Mouse (Mus musculus): ENCODE measurements at regions not wholly inside any gene's neighbourhood (a gene's known extent, or its start where the extent isn't known, plus 50 kb on each side); places are given as distances from the start of the nearest gene placed in this dataset.
A peak's percentile ranks its signal among the peaks of the same experiment; 100 is the strongest.

DNA sequence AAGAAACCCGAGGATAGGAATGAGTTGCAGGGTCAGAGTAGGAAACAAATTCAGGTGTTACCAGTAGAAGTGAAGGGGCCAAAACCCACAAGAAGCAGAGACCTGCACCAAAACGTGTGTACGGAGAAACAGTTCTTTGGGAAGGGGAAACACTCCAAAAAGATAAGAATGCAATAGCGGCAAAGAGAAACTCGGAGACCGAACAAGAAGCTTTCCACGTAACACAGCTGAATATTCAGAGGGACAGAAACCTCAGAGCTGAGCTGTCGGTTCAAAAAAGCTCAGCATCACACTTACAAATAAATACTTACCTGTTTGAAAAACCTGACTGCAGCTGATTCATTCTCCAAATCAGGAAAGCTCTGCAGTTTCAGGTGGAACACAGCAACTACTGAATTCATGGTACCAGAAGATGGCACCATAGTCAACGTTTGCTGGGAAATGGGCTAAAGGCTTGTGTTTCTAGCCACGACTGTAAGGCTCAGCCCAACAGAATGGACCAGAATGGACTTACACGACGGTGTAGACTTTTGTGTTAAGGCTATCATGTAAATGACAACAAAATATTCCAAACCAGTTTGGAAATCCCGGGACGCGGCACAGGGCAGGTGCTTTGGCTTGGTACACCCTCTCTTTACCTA lies 484.9 kb downstream of the Plcl1 start:
- intact Hi-C loops (cut with DNase I), result loop anchor here (2.0 to 10.0 kb wide), 4 partner anchors 68 to 1314 kb away; no protein-coding TSS in a partner anchor

DNA sequence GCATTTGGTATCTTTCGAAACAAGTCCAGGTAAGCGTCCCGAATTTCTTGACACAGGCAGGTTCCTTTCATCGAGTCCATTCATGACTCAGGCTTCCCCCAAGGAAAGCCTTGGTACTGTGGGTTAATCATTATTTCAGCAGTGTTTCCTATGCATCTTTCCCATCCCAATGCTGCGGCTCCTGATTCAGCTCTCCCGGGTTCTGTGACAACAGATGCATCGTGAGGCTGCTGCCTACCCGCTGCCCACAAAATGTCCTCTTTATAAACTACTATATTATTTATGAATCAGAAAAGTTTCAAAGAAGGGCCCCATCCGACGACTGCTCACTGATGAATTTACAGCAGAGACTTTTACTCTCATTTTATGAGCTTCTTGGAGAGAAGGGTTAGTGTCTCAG lies 486.2 kb downstream of the Plcl1 start:
- TF ChIP-seq CTCF (IDR thresholded peaks at IDR 0.05), result no peak
- Histone ChIP-seq H3K27ac (peak overlapping the region; percentile 93), H3K4me3 (peak overlapping the region; percentile 7; the same call in 1 of the 2 replicates)
- intact Hi-C loops (cut with DNase I), result loop anchor here (2.0 to 10.0 kb wide), 4 partner anchors 67 to 1313 kb away; no protein-coding TSS in a partner anchor
- DNase-seq (ENCODE audit: extremely low spot score in 1 of 2, low spot score in 2 of 2), result no peak

More for the DNA sequence above, 484.9 kb downstream of the Plcl1 start:
- Histone ChIP-seq H3K4me3 (peak overlapping the region; percentile 45), H3K27ac (peak overlapping the region; percentile 93)
- DNase-seq (ENCODE audit: extremely low spot score in 1 of 2, low spot score in 2 of 2), result peak; percentile 40 to 43
- peak; percentile 58 for TF ChIP-seq CTCF (IDR thresholded peaks at IDR 0.05)

DNA sequence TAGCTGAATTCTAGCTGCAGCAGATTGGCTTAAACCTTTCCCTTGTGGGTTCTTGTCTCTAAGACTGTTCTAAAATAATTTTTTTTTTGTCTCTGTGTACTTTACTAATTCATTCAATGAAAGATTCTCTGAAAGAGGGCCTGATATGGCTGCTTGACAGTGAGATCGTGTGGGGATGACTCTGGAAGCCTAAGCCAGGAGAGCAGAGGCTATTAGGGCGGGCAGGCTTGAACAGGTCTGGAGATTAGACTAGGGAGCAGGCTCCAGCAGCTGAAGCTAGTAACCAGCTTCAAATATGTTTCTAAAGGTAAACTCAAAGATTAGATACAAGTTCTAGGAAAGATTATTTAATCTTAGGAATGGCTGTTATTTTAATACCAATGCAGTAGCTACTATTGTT lies 491.9 kb downstream of the Plcl1 start:
- Histone ChIP-seq H3K27ac (peak overlapping the region; percentile 88), H3K4me3 (peak overlapping the region; percentile 23; the same call in 1 of the 2 replicates)
- intact Hi-C loops (cut with DNase I), result loop anchor here (2.0 to 10.0 kb wide), 4 partner anchors 187 to 995 kb away; no protein-coding TSS in a partner anchor
- DNase-seq (ENCODE audit: extremely low spot score in 1 of 2, low spot score in 2 of 2), result no peak
- no peak for TF ChIP-seq CTCF (IDR thresholded peaks at IDR 0.05)

DNA sequence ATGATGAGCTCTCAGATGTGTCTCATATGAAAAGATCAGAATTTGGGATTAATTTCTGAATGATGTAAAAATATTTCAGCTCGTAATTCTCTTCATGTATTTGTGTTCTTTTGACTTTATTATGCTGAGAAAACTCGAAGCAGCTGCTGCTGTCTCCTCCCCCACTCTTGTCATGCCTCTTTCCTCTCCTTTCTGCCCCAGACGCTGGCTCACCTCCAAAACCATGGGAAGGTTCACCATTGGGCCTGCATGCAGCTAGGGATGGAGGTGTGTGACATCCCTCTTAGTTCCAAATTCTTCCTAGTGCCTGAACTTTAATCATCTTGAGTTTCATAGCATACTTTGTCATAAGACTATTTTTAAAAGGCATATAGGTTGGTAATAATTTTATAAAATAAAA lies 492.3 kb downstream of the Plcl1 start:
- DNase-seq (ENCODE audit: extremely low spot score in 1 of 2, low spot score in 2 of 2), result peak in 1 of 2 experiments; percentile 36
- Histone ChIP-seq H3K27ac (peak overlapping the region; percentile 88), H3K4me3 (no peak overlapping the region)
- intact Hi-C loops (cut with DNase I), result loop anchor here (5.0 to 10.0 kb wide), 3 partner anchors 187 to 994 kb away; no protein-coding TSS in a partner anchor
- no peak for TF ChIP-seq CTCF (IDR thresholded peaks at IDR 0.05)

DNA sequence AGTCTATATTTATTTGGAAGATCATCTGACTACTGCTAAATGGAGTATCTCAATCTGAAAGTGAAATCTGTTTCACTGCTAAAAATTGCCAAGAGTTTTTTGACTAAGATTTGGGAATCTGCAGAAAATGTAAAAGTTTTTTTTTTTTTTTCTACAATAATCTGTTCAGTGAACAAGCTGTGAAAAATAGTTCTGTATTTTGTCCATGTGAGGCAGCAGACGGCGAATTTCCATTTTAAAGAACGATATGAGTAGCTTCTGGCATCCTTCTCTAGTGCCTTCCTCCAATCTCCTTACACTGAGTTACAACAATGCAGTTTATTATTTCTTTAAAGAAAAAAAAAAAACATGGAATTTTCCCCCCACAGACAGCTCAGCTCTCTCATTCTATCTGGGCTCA lies 494.3 kb downstream of the Plcl1 start:
- Histone ChIP-seq H3K4me3 (no peak overlapping the region), H3K27ac (peak overlapping the region; percentile 48; the same call in 1 of the 2 replicates)
- peak; percentile 11; the same call in 1 of the 2 replicates for TF ChIP-seq CTCF (IDR thresholded peaks at IDR 0.05)
- no peak for DNase-seq (ENCODE audit: extremely low spot score in 1 of 2, low spot score in 2 of 2)
- intact Hi-C loops (cut with DNase I), result no loop called here

DNA sequence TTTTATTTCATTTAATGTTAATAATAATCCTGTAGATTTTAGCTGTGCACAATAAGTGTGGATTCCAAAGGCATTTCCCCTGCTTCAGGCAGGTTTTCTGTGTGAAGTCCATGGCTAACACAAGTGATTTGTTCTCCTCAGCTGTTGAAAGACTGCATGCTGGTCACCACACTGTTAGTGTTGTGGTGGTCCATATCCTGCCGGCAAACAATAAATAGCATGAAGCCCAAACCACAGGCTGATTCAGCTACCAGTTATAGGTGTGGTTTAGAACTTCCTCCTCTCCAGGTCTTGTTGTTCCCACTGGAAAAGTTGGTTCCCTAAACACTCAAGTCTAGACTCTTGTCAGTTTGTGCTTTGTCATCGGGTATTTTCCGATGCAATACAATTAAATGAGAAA lies 497.5 kb downstream of the Plcl1 start:
- intact Hi-C loops (cut with DNase I), result no loop called here
- no peak for TF ChIP-seq CTCF (IDR thresholded peaks at IDR 0.05)

DNA sequence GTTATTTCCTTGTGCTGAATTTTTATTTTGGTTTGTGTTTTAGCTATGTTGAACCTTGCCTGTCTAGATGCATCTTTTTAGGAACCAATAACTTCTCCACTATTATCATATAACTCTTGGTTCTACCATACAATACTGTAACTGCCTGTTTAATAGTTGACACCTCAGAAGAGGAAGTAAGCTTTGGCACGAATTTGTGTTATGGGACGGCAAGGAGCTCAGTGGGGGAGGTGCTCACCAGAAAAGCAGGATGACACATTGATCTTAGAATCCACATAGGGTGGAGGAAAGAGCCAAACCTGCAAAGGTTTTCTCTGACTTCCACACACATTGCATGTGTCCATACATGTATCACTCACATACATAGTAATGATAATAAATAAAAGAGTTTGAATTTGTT lies 498.9 kb downstream of the Plcl1 start:
- Histone ChIP-seq H3K4me3 (no peak overlapping the region), H3K27ac (no peak overlapping the region)
- intact Hi-C loops (cut with DNase I), result no loop called here
- no peak for TF ChIP-seq CTCF (IDR thresholded peaks at IDR 0.05)
- no peak for DNase-seq (ENCODE audit: extremely low spot score in 1 of 2, low spot score in 2 of 2)

More for the DNA sequence above, 497.5 kb downstream of the Plcl1 start:
- Histone ChIP-seq H3K4me3 (no peak overlapping the region), H3K27ac (no peak overlapping the region)
- no peak for DNase-seq (ENCODE audit: extremely low spot score in 1 of 2, low spot score in 2 of 2)

DNA sequence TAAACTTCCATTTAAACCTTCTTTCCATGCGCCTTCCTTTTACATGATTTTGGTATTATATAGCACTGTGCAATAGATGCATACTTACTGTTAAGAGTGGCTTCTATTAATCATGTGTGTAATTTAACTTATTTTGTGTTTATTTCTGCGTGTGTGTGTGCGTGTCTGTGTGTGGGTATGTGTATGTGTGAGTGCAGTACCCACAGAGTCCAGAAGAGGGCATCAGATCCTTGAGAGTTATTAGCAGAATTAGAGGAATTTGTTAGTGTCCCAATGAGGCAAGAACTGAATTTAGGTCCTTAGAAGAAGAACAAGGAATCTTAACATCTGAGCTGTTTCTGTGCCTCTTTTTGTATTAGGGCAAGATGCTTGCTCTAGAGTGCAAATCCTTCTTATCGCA lies 499.5 kb downstream of the Plcl1 start:
- no peak; the same call in 1 of the 2 replicates for TF ChIP-seq CTCF (IDR thresholded peaks at IDR 0.05)
- DNase-seq (ENCODE audit: extremely low spot score in 1 of 2, low spot score in 2 of 2), result no peak
- intact Hi-C loops (cut with DNase I), result no loop called here
- H3K27ac ChIP-seq, result no peak overlapping the region
- no peak overlapping the region for H3K4me3 ChIP-seq

DNA sequence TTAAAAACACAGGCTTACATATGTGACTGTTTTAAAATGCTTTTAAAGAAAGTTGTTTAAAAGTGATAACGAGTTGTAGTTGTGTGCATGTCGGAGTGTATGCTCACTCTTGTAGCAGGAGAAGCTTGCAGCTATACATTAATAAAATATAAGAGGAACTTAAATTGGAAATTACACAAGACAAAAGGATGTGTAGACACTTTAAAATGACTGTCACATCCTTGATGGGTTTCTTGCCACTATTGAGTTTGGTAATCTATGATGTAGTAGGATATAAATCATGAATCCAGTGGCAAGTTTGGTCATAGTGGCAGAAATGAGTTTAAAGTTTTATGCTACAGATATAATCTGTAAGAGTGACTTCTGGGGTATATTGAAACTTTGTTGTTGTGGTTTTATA lies 504.3 kb downstream of the Plcl1 start:
- Histone ChIP-seq H3K27ac (no peak overlapping the region), H3K4me3 (no peak overlapping the region)
- intact Hi-C loops (cut with DNase I), result no loop called here
- no peak for TF ChIP-seq CTCF (IDR thresholded peaks at IDR 0.05)
- DNase-seq (ENCODE audit: extremely low spot score in 1 of 2, low spot score in 2 of 2), result no peak

DNA sequence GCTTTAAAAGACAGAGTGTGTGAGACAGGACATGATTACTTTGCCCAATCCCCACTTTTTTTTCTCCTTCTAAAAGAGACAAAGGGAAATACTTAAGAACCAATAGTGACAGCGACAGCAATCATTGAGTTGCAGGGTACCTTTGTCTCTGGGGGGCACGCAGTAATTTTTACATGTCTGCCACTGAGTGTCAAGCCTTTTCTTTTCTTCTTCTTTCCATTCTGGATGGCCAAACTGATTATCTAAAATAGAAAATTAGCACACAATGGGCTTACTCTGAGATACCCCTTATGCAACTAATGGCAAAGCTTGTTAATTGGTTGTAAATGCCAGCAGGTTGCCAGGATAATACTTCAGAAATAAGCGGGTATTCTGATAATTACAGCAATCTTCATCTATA lies 508.6 kb downstream of the Plcl1 start:
- DNase-seq (ENCODE audit: extremely low spot score in 1 of 2, low spot score in 2 of 2), result no peak
- TF ChIP-seq CTCF (IDR thresholded peaks at IDR 0.05), result no peak
- H3K27ac ChIP-seq, result peak overlapping the region; percentile 69
- intact Hi-C loops (cut with DNase I), result no loop called here
- H3K4me3 ChIP-seq, result no peak overlapping the region

DNA sequence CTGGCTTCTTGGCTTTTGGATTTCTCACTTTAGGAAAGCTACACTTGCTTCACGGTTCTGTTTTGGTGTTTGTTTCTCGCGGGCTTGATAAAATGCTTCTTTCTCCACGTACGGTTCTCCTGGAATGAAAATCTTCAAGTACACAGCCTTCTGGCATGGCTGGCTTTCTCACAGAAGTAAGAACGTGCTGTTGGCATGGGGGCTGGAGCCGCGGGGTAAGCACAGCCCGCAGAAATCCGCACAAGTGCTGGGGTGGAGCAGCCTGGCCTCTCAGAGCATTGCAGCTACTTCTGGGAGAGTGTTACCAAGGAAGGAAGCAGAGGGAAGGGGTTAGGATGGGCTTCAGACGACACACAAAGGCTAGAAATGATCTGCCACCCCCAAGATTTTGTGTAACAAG lies 510.2 kb downstream of the Plcl1 start:
- intact Hi-C loops (cut with DNase I), result no loop called here
- peak in 1 of 2 experiments; percentile 35 for DNase-seq (ENCODE audit: extremely low spot score in 1 of 2, low spot score in 2 of 2)
- H3K27ac ChIP-seq, result peak overlapping the region; percentile 60; the same call in 1 of the 2 replicates

DNA sequence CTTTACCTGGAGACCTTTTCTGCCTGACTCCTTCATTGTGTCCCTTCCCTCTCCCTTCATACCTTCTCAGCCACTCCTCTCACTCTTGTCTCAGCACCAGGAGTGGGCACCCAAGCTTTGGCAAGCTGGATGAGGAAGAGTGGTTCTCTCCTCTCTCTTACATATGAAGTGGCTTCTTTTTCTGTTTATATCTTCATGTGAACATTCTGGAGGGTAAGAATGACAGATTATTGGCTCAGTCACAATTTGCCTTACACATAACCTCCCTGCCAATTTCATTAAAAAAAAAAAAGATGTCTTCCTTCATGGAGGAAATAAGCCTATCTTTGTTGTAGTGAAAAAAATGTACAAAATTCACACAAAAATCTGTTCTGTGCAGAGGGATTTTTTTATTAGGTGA lies 513.8 kb downstream of the Plcl1 start:
- Histone ChIP-seq H3K4me3 (no peak overlapping the region), H3K27ac (no peak overlapping the region)
- DNase-seq (ENCODE audit: extremely low spot score in 1 of 2, low spot score in 2 of 2), result no peak

More for the DNA sequence above, 510.2 kb downstream of the Plcl1 start:
- H3K4me3 ChIP-seq, result no peak overlapping the region
- TF ChIP-seq CTCF (IDR thresholded peaks at IDR 0.05), result no peak

More for the DNA sequence above, 513.8 kb downstream of the Plcl1 start:
- intact Hi-C loops (cut with DNase I), result no loop called here
- no peak for TF ChIP-seq CTCF (IDR thresholded peaks at IDR 0.05)
